Mouse (Mus musculus) ovary, adult 18-20 months (tissue): ENCODE results near the gene Sec62.
"Not testable (repeated sequence)": the region's sequence is repeated elsewhere in the genome, so short reads cannot be mapped to it uniquely, and the experiment has no call there.

Experiments used
- DNase-seq: peaks from one replicate; pipeline ENCODE4 v3.0.0; 2022; ENCODE audit warnings: low spot score, mixed read lengths

Gene Sec62

GRCm38 (mm10) chr3:30831848-30832606 lies 39.4 kb downstream of the Sec62 start:
- no peak for DNase-seq

- no peak for DNase-seq
These were observed 40.6 kb downstream of the Sec62 start for GRCm38 (mm10) chr3:30833254-30833653.

- DNase-seq: no peak
These were observed 53.1 kb downstream of the Sec62 start for GRCm38 (mm10) chr3:30845755-30846154.

- DNase-seq: no peak
These were observed 54.7 kb downstream of the Sec62 start for GRCm38 (mm10) chr3:30847413-30847812.

GRCm38 (mm10) chr3:30851422-30851821 lies 58.7 kb downstream of the Sec62 start:
- DNase-seq: no peak

- DNase-seq: no peak
These were observed 60.9 kb downstream of the Sec62 start for GRCm38 (mm10) chr3:30853596-30853995.

GRCm38 (mm10) chr3:30855604-30856458 lies 63.2 kb downstream of the Sec62 start, which contains the start of gene Gpr160:
Gpr160 (plus strand) TSS chr3:30855950.
- DNase-seq: peak; percentile 33

GRCm38 (mm10) chr3:30859599-30859998 lies 66.9 kb downstream of the Sec62 start:
- DNase-seq: not testable (repeated sequence)

- no peak for DNase-seq
These were observed 68.0 kb downstream of the Sec62 start for GRCm38 (mm10) chr3:30860705-30861104.

GRCm38 (mm10) chr3:30863712-30864435 lies 71.2 kb downstream of the Sec62 start:
- no peak for DNase-seq

GRCm38 (mm10) chr3:30864640-30865039 lies 72.0 kb downstream of the Sec62 start:
- DNase-seq: no peak

GRCm38 (mm10) chr3:30868176-30868575 lies 75.5 kb downstream of the Sec62 start:
- peak; percentile 16 for DNase-seq

- DNase-seq: no peak
These were observed 76.0 kb downstream of the Sec62 start for GRCm38 (mm10) chr3:30868625-30869024.

- no peak for DNase-seq
These were observed 77.3 kb downstream of the Sec62 start for GRCm38 (mm10) chr3:30869995-30870394.
